Mouse (Mus musculus): ENCODE results near the gene Atg9b. TPM values are rescaled to one million over a fixed set of nuclear protein-coding genes. Genes with fewer than 3 reads are reported as not detected.
A peak's percentile ranks its signal among the peaks of the same experiment; 100 is the strongest.

Gene Atg9b
- polyA plus RNA-seq, 1 experiment from 2014 or later: 2.3 TPM

DNA sequence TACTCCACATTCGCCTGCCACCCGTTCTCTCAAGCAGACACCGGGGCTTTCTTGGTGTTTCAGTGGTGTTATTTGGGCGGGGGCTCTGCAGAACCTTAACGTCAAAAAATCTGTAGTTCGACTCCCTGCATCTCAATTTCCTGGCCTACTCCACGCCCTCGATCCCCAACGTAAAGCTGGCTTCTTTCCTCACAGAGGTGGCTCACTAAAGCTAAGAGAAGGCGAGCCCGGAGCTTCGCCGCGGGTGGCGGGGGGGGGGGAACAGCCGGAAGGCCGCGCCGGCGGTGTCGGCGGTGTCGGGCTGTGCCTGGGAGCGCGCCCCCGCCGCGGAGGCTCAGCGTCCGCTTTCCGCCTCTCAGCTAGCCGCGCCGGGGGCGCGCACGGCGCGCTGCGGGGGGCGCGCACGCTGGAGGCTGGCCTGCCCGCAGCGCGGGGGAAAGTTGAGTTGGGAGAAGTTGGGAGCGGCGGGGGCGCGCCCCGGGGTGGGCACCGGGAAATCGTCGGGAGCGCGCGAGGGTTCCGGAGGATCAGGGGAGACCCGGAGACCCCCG is 33.0 kb upstream of the Atg9b start:
- WGBS: 1% methylated on average over 59 of the region's 60 CpGs
- ATAC-seq (replicated peaks; ENCODE audit: extremely low read depth, insufficient read depth, low FRiP score): peak; percentile 34

DNA sequence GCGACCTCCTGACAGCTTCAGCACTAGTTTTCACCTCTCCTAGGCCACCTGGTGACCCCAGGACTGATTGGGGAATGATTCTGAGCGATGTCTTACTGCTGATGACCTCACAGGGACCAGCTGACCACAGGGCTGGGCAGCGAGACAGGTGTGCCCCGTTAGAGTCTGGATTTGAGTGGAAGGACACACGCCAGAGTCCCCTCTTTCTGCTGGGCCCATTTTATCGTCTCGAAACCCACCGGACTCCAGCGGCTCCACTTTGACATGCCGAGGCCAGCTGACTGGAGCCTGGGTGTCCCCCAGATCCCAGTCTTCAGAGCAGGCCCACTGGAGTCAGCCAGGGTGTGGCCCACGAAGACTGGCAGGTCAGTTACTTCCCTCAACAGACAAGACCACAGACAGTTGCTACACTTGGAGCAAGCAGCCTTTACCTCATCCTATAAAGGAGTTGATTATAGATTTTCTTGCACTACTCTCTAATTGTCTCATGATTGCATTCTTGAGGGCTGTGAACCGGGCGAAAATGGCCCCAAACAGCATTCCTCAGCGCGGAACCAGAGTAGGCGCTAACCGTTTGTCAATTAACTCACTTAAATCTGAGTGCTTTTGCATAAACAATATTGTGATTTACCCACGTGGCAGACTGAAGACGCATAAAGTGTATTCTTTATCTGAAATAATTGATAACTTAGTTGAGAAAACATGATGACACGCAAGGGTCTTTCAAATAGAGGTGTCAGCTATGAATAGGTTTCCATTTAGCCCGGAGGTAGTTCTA is 32.2 kb upstream of the Atg9b start:
- Histone ChIP-seq H3K36me3 (ENCODE audit: control insufficient read depth, insufficient read depth) (peaks cover 7% of the 10 kb centered on the region), H3K4me3 (ENCODE audit: low read length) (peak overlapping the region; percentile 79), H3K9me3 (replicated peaks; ENCODE audit: control insufficient read depth, low read length) (no peaks in the 10 kb centered on the region), H3K4me2 (ENCODE audit: low read depth, low read length) (peak overlapping the region; percentile 92), H3K9ac (ENCODE audit: low read length) (peak overlapping the region; percentile 82), H3K27me3 (ENCODE audit: control insufficient read depth, insufficient read depth, low read length) (no peaks in the 10 kb centered on the region), H3K4me1 (ENCODE audit: control insufficient read depth, insufficient read depth, low read length) (peaks cover 33% of the 10 kb centered on the region), H3K27ac (ENCODE audit: low read length) (peak overlapping the region; percentile 97)
- WGBS: 9% methylated on average over 21 of the region's 21 CpGs
- peak; percentile 1 for ATAC-seq (replicated peaks; ENCODE audit: extremely low read depth, insufficient read depth, low FRiP score)

More for the DNA sequence above, 33.0 kb upstream of the Atg9b start:
- peak overlapping the region; percentile 79 for H3K4me3 ChIP-seq (ENCODE audit: low read length)
- H3K27ac ChIP-seq (ENCODE audit: low read length): peak overlapping the region; percentile 97
- H3K27me3 ChIP-seq (ENCODE audit: control insufficient read depth, insufficient read depth, low read length): no peaks in the 10 kb centered on the region
- no peaks in the 10 kb centered on the region for H3K9me3 ChIP-seq (replicated peaks; ENCODE audit: control insufficient read depth, low read length)
- H3K4me2 ChIP-seq (ENCODE audit: low read depth, low read length): peak overlapping the region; percentile 92
- peaks cover 9% of the 10 kb centered on the region; the same call in 1 of the 2 replicates for H3K36me3 ChIP-seq (ENCODE audit: control insufficient read depth, insufficient read depth)
- peak overlapping the region; percentile 82 for H3K9ac ChIP-seq (ENCODE audit: low read length)
- peaks cover 33% of the 10 kb centered on the region for H3K4me1 ChIP-seq (ENCODE audit: control insufficient read depth, insufficient read depth, low read length)

DNA sequence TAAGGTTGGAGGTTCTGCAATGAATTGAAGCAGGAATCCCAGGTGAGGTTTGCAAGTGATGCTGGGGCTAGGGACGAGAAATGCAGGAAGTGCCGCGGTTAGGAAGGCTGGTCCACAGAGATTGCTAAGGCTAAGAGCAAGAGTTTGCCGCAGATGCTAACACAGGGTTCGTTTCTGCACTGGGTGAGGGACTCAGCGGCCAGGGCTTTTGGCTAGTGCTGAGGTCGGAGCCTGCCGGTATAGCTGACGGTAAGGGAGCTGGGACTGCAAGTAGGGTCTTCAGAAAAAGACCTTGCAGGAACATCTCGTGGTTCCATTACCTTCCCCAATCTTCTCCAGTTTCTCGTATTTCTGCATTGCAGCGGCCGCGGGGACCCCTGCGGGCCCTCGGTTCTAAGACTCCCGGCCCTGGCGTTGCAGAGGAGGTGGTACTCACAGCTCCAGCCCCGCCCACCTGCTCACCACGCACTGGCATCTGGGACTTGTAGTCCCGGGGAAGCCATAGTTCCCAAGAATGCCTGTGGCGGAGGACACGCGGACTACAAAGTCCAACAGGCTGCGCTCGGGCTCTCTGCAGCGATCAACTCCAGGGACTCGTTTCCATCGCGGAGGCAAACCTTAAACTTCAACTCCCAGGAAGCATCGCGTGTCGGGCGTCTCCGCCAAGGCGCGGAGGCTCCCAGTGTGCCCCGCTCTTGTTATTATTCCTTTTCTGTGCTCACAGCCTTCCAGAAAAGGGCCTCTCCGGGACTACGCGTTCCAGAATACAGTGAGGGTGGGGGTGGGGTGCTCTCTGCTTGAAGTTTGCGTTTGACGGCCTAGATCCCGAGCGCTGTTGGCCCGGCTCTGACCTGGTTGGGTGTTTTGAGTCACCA is 31.4 kb upstream of the Atg9b start, which contains the start of the genes Cdk5 and Slc4a2:
Cdk5 (minus strand) TSS at position 402 of the 875 bp plus-strand sequence.
Slc4a2 (plus strand) TSS at position 709 of the 875 bp plus-strand sequence.
- Histone ChIP-seq H3K4me3 (ENCODE audit: low read length) (peak within 1 kb of the TSS; percentile 79), H3K27ac (ENCODE audit: low read length) (peak within 1 kb of the TSS; percentile 97), H3K9me3 (replicated peaks; ENCODE audit: control insufficient read depth, low read length) (no peaks in the 10 kb centered on the region), H3K9ac (ENCODE audit: low read length) (peak within 1 kb of the TSS; percentile 82), H3K4me1 (ENCODE audit: control insufficient read depth, insufficient read depth, low read length) (peaks cover 31% of the 10 kb centered on the region), H3K4me2 (ENCODE audit: low read depth, low read length) (peak within 1 kb of the TSS; percentile 92), H3K36me3 (ENCODE audit: control insufficient read depth, insufficient read depth) (peaks cover 7% of the 10 kb centered on the region), H3K27me3 (ENCODE audit: control insufficient read depth, insufficient read depth, low read length) (no peaks in the 10 kb centered on the region)
- WGBS: under 1% methylated on average over 46 of the region's 46 CpGs
- ATAC-seq (replicated peaks; ENCODE audit: extremely low read depth, insufficient read depth, low FRiP score): peak; percentile 91

DNA sequence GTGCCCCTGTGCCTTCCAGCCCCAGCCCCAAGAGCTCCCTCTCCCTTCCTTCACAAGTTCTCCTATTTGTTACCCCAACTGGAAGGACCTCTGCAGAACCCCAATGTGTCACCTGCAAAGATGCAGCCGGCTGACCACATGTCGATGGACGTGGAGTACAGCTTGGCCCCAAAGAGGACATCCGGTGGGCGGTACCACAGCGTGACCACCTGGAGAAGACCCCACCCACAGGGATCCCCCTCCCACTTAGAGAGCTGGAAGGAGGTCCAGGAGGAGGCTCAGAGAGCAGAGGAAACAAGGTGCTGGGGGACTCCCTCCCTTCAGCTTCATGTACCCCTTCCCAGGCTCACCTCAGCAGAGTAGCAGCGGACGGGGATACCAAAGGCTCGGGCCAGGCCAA is 28.4 kb upstream of the Atg9b start:
- Histone ChIP-seq H3K36me3 (ENCODE audit: control insufficient read depth, insufficient read depth) (peaks cover 7% of the 10 kb centered on the region), H3K9me3 (replicated peaks; ENCODE audit: control insufficient read depth, low read length) (no peaks in the 10 kb centered on the region), H3K9ac (ENCODE audit: low read length) (no peak overlapping the region), H3K4me2 (ENCODE audit: low read depth, low read length) (no peak overlapping the region), H3K27me3 (ENCODE audit: control insufficient read depth, insufficient read depth, low read length) (no peaks in the 10 kb centered on the region), H3K4me1 (ENCODE audit: control insufficient read depth, insufficient read depth, low read length) (peaks cover 9% of the 10 kb centered on the region), H3K27ac (ENCODE audit: low read length) (no peak overlapping the region), H3K4me3 (ENCODE audit: low read length) (no peak overlapping the region)
- ATAC-seq (replicated peaks; ENCODE audit: extremely low read depth, insufficient read depth, low FRiP score): no peak
- WGBS: 87% methylated on average over 9 of the region's 9 CpGs

DNA sequence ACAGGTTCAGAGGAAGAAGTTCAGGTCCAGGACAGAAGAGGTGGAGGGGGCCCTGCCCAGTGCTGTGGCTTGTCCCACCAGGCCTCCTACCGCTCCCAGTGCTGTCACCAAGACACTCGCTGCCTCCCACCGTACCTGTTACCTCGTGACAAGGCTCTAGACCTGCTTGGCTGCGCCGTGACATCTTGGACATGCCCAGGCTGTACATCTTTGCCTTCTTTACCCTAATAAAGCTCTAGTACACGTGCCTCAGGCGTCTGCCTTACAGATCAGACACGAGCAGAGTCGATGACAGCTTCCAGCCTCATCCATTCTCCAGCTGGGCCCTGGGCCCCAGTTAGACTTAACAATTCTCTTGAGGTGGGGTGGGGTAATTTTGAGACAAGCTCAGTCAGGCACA is 25.6 kb upstream of the Atg9b start:
- H3K4me1 ChIP-seq (ENCODE audit: control insufficient read depth, insufficient read depth, low read length): peaks cover 6% of the 10 kb centered on the region
- no peak overlapping the region for H3K4me2 ChIP-seq (ENCODE audit: low read depth, low read length)
- H3K36me3 ChIP-seq (ENCODE audit: control insufficient read depth, insufficient read depth): peaks cover 7% of the 10 kb centered on the region
- no peak for ATAC-seq (replicated peaks; ENCODE audit: extremely low read depth, insufficient read depth, low FRiP score)
- H3K4me3 ChIP-seq (ENCODE audit: low read length): no peak overlapping the region
- H3K9me3 ChIP-seq (replicated peaks; ENCODE audit: control insufficient read depth, low read length): no peaks in the 10 kb centered on the region
- H3K27me3 ChIP-seq (ENCODE audit: control insufficient read depth, insufficient read depth, low read length): no peaks in the 10 kb centered on the region
- no peak overlapping the region for H3K27ac ChIP-seq (ENCODE audit: low read length)
- 83% methylated on average over 10 of the region's 10 CpGs for WGBS
- no peak overlapping the region for H3K9ac ChIP-seq (ENCODE audit: low read length)

DNA sequence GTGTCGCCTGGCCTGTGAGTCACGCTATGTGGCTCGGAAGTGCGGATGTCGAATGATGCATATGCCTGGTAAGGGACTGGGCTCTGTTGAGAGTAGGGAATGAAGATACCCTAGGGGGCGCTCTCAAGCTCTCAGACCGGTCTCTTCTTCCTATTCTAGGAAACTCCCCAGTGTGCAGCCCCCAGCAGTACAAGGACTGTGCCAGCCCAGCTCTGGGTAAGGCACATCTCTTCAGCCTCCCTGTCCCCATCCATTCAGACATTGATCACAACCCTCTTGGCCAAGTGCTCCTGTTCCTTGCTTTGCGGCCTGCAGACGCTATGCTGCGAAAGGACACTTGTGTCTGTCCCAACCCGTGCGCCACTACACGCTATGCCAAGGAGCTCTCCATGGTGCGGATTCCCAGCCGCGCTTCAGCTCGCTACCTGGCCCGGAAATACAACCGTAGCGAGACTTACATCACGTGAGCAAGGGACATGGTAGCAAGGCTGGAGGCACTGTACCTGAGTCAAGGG is 24.3 kb upstream of the Atg9b start:
- peaks cover 7% of the 10 kb centered on the region for H3K36me3 ChIP-seq (ENCODE audit: control insufficient read depth, insufficient read depth)
- no peaks in the 10 kb centered on the region for H3K27me3 ChIP-seq (ENCODE audit: control insufficient read depth, insufficient read depth, low read length)
- H3K9ac ChIP-seq (ENCODE audit: low read length): no peak overlapping the region
- H3K4me3 ChIP-seq (ENCODE audit: low read length): no peak overlapping the region
- H3K4me1 ChIP-seq (ENCODE audit: control insufficient read depth, insufficient read depth, low read length): peaks cover 4% of the 10 kb centered on the region; the same call in 1 of the 2 replicates
- peak overlapping the region; percentile 28; the same call in 1 of the 2 replicates for H3K4me2 ChIP-seq (ENCODE audit: low read depth, low read length)
- under 1% methylated on average over 21 of the region's 21 CpGs for WGBS
- ATAC-seq (replicated peaks; ENCODE audit: extremely low read depth, insufficient read depth, low FRiP score): peak; percentile 53
- H3K9me3 ChIP-seq (replicated peaks; ENCODE audit: control insufficient read depth, low read length): no peaks in the 10 kb centered on the region
- no peak overlapping the region for H3K27ac ChIP-seq (ENCODE audit: low read length)

DNA sequence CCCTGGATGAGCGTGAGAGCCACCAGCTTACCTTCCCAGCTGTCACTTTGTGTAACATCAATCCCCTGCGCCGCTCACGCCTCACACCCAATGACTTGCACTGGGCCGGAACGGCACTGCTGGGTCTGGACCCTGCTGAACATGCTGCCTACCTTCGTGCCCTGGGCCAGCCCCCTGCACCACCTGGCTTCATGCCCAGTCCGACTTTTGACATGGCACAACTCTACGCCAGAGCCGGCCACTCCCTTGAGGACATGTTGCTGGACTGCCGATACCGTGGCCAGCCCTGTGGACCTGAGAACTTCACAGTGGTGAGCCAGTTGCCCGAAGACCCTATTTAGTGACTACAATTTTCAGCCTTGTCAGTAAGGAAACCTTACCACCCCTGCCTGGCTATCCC is 22.0 kb upstream of the Atg9b start:
- Histone ChIP-seq H3K27me3 (ENCODE audit: control insufficient read depth, insufficient read depth, low read length) (no peaks in the 10 kb centered on the region), H3K4me1 (ENCODE audit: control insufficient read depth, insufficient read depth, low read length) (peaks cover 4% of the 10 kb centered on the region; the same call in 1 of the 2 replicates), H3K4me3 (ENCODE audit: low read length) (no peak overlapping the region), H3K27ac (ENCODE audit: low read length) (no peak overlapping the region), H3K36me3 (ENCODE audit: control insufficient read depth, insufficient read depth) (0 out of 2 replicates have a peak, but pooled peaks cover 3% of the 10 kb centered on the region), H3K9me3 (replicated peaks; ENCODE audit: control insufficient read depth, low read length) (no peaks in the 10 kb centered on the region), H3K9ac (ENCODE audit: low read length) (no peak overlapping the region), H3K4me2 (ENCODE audit: low read depth, low read length) (no peak overlapping the region)
- ATAC-seq (replicated peaks; ENCODE audit: extremely low read depth, insufficient read depth, low FRiP score): no peak
- WGBS: 78% methylated on average over 13 of the region's 13 CpGs

DNA sequence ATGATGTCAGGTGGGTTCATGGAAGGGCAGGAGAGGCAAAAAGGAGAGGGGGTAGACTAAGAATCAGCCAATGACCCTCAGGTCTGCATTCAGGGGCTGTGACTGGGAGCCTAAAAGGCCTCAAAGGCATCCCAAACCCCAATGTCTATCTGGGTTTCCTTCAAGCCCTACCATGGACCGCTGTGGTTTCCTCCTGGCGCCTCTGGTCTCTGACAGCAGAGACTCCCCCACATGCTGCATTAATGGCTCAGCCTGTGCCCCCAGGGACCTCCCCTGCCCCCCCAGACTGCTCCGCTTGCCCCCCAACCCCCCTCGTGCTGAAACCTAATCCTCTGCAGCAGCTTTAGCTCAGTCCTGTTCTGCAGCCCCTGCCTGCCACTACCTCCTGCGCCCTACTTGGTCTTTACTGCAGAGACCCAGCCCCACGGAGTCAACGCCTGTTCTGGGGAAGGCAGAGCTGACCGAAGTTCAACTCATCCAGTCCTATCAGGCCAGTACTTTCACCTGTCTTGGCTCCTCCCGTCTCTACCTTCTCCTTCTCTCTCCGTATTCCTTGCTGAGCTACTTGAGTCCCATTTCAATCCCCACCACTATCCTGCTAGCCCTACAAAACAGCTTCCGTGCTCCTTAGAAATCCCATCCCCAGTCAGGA is 21.2 kb upstream of the Atg9b start, which contains the start of gene Asic3:
Asic3 (plus strand) TSS at position 351 of the 652 bp plus-strand sequence.
- H3K9me3 ChIP-seq (replicated peaks; ENCODE audit: control insufficient read depth, low read length): no peaks in the 10 kb centered on the region
- ATAC-seq (replicated peaks; ENCODE audit: extremely low read depth, insufficient read depth, low FRiP score): no peak
- no peak within 1 kb of the TSS for H3K9ac ChIP-seq (ENCODE audit: low read length)
- peaks cover 4% of the 10 kb centered on the region; the same call in 1 of the 2 replicates for H3K4me1 ChIP-seq (ENCODE audit: control insufficient read depth, insufficient read depth, low read length)
- H3K4me2 ChIP-seq (ENCODE audit: low read depth, low read length): no peak within 1 kb of the TSS
- H3K27me3 ChIP-seq (ENCODE audit: control insufficient read depth, insufficient read depth, low read length): no peaks in the 10 kb centered on the region
- H3K36me3 ChIP-seq (ENCODE audit: control insufficient read depth, insufficient read depth): peaks cover 3% of the 10 kb centered on the region; the same call in 1 of the 2 replicates
- WGBS: 37% methylated on average over 11 of the region's 11 CpGs
- H3K27ac ChIP-seq (ENCODE audit: low read length): no peak within 1 kb of the TSS
- no peak within 1 kb of the TSS for H3K4me3 ChIP-seq (ENCODE audit: low read length)
